Mouse (Mus musculus): ENCODE data around the gene Gpx4.

The Gpx4 gene

GRCm38 (mm10) chr10:80074813-80075601 lies 28.0 kb downstream of the Gpx4 start:
- DNase-seq: peak; percentile 92 to 95

GRCm38 (mm10) chr10:80075924-80076323 lies 29.0 kb downstream of the Gpx4 start:
- DNase-seq: no peak

DNA sequence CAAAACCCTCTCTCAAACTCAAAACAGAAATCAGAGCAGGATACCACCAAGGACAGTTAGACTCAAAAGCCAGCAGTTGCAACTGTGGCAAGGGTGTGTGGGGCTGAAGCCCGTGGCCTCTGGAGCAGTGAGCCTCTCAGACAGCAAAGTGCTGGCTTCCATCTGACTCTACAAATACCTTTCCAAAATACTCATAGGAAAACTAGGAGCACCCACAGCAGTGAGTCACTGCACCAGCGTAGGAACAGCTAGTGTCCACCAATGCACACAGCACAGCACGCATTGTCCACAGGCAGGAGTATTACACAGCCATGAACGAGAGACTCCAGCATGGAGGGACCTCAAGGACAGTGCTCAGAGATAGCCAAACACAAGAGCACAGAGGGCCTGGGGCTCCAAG lies 29.4 kb downstream of the Gpx4 start:
- DNase-seq: no peak

DNA sequence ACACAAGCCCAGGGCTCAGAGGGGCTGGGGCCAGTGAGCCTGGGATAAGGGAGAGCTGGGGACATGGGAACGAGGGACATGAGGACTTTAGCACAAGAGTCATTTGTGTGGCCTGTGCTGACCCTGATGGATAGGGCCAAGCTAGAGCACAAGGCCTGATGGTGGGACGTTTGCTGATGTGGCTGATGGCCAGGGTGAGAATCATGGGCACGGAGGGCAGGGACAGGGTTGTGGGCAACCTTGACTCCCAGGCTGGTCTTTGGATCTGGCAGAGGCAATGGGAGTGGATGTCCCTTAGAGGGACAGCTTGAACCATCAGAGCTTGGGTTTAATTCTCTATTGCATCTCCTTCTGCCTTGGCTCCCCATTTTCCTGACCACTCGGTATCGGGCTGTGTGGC lies 30.3 kb downstream of the Gpx4 start:
- DNase-seq: no peak

DNA sequence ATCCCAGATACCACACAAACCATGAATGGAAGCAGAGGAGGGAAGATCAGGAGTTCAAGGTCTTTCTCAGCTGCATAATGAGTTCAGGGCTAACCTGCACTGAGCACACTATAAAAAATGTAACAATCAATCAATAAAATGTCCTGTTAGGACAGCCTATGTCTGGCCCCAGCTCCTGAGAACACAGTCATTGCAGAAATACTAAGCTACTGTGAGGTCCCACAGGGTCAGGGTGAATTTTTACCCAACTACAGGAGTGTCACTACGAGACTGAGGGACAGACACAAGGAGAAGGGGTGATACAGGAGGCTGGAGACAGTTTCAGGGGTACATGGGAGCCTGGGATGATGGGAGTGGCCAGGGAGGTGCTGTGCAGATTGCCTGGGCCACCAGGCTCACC lies 31.4 kb downstream of the Gpx4 start:
- no peak for DNase-seq

DNA sequence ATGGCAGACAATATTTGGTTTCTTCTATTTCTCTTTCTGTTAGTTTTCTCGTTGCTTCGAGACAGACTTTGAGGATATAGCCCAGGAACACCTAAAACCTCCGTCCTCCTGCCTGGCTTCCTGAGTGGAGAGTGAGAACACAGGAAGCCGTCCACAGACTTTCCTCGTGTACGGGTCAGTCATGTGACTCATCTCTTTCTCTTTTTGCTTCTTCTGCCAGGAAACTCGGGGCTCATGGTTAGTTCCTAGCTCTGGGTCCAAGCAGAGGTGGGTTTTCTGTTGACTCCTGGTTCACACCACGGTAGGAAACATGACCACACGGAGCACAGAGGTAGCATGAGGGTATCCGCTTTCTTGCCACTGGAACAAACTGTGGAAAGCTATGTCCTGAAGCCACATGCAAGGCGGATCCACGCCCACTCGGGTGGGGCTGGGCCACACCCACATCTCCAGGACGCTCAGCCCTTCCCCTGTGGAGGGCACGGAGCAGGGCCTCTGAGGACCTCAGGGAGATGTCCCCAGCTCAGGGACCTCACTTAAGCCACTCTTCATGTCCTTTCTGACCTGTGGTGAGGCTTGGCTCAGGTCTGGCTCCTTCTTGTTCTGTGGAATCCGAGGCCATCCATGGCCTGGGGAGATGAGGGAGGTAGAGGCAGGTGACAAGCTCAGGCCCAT lies 33.6 kb downstream of the Gpx4 start:
- DNase-seq: no peak

GRCm38 (mm10) chr10:80081075-80081474 lies 34.1 kb downstream of the Gpx4 start:
- no peak for DNase-seq

GRCm38 (mm10) chr10:80084817-80085487 lies 38.0 kb downstream of the Gpx4 start:
- DNase-seq: peak; percentile 64 to 80

GRCm38 (mm10) chr10:80086847-80087246 lies 39.9 kb downstream of the Gpx4 start:
- peak; percentile 64 to 69 for DNase-seq

- DNase-seq: no peak
These were observed 40.5 kb downstream of the Gpx4 start for GRCm38 (mm10) chr10:80087483-80087882.

- no peak for DNase-seq
These were observed 42.2 kb downstream of the Gpx4 start for GRCm38 (mm10) chr10:80089146-80089545.

GRCm38 (mm10) chr10:80091527-80091926 lies 44.6 kb downstream of the Gpx4 start:
- no peak for DNase-seq

- peak; percentile 54 to 64 for DNase-seq
These were observed 45.7 kb downstream of the Gpx4 start for GRCm38 (mm10) chr10:80092690-80093089.

GRCm38 (mm10) chr10:80094085-80094484 lies 47.1 kb downstream of the Gpx4 start:
- DNase-seq: no peak

GRCm38 (mm10) chr10:80094684-80095083 lies 47.7 kb downstream of the Gpx4 start:
- DNase-seq: no peak

DNA sequence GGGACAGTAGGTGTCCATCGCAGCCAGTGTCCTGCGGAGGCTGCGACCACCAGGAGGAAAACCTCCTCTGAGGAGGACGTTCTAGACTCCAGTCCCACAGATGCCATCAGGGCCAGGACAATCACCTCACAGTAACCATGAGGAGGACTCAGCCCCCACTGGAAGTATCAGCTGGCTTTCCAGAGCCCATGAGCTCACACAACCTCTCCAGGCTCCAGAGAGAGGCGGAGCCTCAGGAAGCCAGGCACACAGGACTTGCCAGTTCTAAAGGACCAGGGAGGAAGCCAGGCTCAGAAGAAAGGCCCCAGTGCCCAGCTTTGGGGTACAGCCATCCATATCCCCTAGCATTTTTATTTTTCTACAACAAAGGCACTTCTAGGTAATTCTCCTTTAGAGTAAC lies 48.6 kb downstream of the Gpx4 start:
- DNase-seq: peak; percentile 56 to 78

- peak in 1 of 2 experiments; percentile 65 for DNase-seq
These were observed 50.3 kb downstream of the Gpx4 start for GRCm38 (mm10) chr10:80097275-80097674.

GRCm38 (mm10) chr10:80098630-80099029 lies 51.7 kb downstream of the Gpx4 start:
- DNase-seq: peak; percentile 43 to 56

DNA sequence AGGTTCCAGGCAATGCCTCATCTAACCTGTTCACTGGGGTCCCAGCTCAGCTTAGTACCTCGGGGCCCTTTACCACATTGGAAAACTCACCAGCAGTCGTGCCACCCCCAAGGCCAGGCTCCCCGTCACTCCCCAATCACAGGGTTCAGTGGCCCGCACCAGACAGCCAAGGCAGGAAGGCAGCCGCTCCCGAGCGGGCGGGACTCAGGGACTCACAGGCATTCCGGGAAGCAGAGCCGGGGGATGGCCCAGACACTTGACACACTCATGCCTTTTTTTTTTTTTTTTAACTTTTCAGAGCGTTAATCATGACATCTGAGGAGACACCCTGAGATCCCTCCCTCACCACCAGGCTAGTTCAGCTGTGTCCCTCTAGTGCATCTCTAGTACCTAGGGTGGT lies 54.0 kb downstream of the Gpx4 start:
- peak; percentile 66 to 76 for DNase-seq

DNA sequence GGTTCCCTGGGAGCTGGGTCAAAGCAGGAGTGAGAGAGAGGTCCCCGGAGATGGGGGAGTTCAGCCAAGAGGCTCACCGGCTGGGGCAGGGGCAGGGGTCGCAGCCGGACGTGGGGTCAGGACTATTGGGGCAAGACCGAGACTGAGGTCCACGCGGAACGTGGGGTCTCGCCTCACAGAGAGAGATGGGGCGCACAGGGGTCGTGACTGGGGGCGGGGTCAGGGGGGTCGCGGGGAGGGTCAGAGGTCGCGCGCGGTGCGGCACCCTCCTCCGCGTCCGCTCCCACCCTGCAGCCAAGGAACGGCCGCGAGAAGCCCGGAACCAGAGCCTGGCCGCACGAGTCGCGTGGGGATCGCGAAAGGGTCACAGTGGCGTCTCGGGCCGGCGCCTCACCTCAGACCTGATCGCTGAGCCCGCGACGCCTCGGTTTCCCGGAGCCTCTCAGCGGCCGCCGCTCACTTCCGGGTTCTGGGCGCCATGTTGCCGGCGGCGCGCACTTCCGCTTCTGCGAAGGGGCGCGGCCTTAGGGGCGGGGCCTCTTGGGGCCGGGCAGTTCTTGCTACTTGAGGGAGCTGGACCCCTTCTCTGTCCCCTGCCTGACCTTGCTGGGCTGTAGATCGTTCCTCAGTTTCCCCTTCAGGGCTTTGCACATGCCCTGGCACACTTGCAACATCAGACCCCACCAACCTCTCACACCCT lies 55.4 kb downstream of the Gpx4 start:
- peak; percentile 87 to 91 for DNase-seq

- DNase-seq: no peak
These were observed 56.1 kb downstream of the Gpx4 start for GRCm38 (mm10) chr10:80103032-80103431.

DNA sequence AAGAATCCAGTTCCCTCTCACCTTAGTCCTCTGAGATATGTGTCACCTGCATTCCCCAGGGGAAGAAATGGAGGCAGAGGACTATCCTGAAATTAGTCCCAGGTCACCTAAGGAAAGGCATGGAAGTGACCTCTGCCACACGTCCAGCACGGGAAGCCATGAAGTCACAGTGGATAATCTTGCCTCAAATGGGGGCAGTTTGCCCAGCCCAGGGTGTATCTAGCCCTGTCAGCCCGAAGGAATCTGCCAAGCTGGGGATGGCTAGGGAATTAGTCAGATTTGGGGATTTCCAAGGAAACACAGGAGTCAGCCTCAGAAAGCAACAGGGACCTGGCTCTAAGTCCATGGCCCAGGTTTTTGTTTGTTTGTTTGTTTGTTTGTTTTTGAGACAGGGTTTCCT lies 57.2 kb downstream of the Gpx4 start:
- DNase-seq: no peak

GRCm38 (mm10) chr10:80105460-80105859 lies 58.5 kb downstream of the Gpx4 start, which contains the start of gene Sbno2:
Gene Sbno2, minus strand, starts transcription at chr10:80105571.
- peak in 1 of 2 experiments; percentile 36 for DNase-seq

Data from lung, adult 18-20 months (tissue).